Mouse (Mus musculus): ENCODE results near the gene Serbp1. TPM values are rescaled to one million over a fixed set of nuclear protein-coding genes. Genes with fewer than 3 reads are reported as not detected.

Serbp1 gene
- polyA plus RNA-seq, 1 experiment from 2014 or later = 310 TPM

- no peak overlapping the region for H3K4me2 ChIP-seq
- no peaks in the 10 kb centered on the region for H3K27me3 ChIP-seq
- no peak overlapping the region for H3K4me3 ChIP-seq
- no peaks in the 10 kb centered on the region for H3K36me3 ChIP-seq
- no peak for ATAC-seq (ENCODE audit: low FRiP score)
- 92% methylated on average over 3 of the region's 3 CpGs for WGBS
- no peaks in the 10 kb centered on the region for H3K4me1 ChIP-seq (replicated peaks)
- no peaks in the 10 kb centered on the region for H3K9me3 ChIP-seq
- H3K9ac ChIP-seq = no peak overlapping the region
- no peak overlapping the region for H3K27ac ChIP-seq
Measured at GRCm38 (mm10) chr6:67241263-67241662, 3.3 kb downstream of the Serbp1 start.

GRCm38 (mm10) chr6:67243765-67244420, 5.9 kb downstream of the Serbp1 start:
- no peak for ATAC-seq (ENCODE audit: low FRiP score)
- no peaks in the 10 kb centered on the region for H3K4me1 ChIP-seq (replicated peaks)
- no peaks in the 10 kb centered on the region for H3K36me3 ChIP-seq
- H3K27me3 ChIP-seq = no peaks in the 10 kb centered on the region
- H3K27ac ChIP-seq = no peak overlapping the region
- no peak overlapping the region for H3K4me2 ChIP-seq
- 97% methylated on average over 7 of the region's 7 CpGs for WGBS
- H3K4me3 ChIP-seq = no peak overlapping the region
- H3K9me3 ChIP-seq = no peaks in the 10 kb centered on the region
- H3K9ac ChIP-seq = no peak overlapping the region

- Histone ChIP-seq H3K9ac (no peak overlapping the region), H3K27me3 (no peaks in the 10 kb centered on the region), H3K27ac (no peak overlapping the region), H3K9me3 (no peaks in the 10 kb centered on the region), H3K4me3 (no peak overlapping the region), H3K4me2 (no peak overlapping the region), H3K4me1 (replicated peaks) (no peaks in the 10 kb centered on the region), H3K36me3 (no peaks in the 10 kb centered on the region)
- ATAC-seq (ENCODE audit: low FRiP score) = no peak
- WGBS = 86% methylated on average over 5 of the region's 5 CpGs
Measured at GRCm38 (mm10) chr6:67244451-67244850, 6.5 kb downstream of the Serbp1 start.

- no peaks in the 10 kb centered on the region for H3K27me3 ChIP-seq
- H3K9me3 ChIP-seq = no peaks in the 10 kb centered on the region
- ATAC-seq (ENCODE audit: low FRiP score) = no peak
- no peaks in the 10 kb centered on the region for H3K4me1 ChIP-seq (replicated peaks)
- no peak overlapping the region for H3K4me2 ChIP-seq
- H3K27ac ChIP-seq = no peak overlapping the region
- H3K4me3 ChIP-seq = no peak overlapping the region
- 89% methylated on average over 4 of the region's 4 CpGs for WGBS
- H3K36me3 ChIP-seq = no peaks in the 10 kb centered on the region
- no peak overlapping the region for H3K9ac ChIP-seq
Measured at GRCm38 (mm10) chr6:67251095-67251494, 13.1 kb downstream of the Serbp1 start.

GRCm38 (mm10) chr6:67264935-67265334, 27.0 kb downstream of the Serbp1 start:
- no peak for ATAC-seq (ENCODE audit: low FRiP score)
- Histone ChIP-seq H3K27me3 (0 out of 2 replicates have a peak, but pooled peaks cover 3% of the 10 kb centered on the region), H3K4me2 (no peak overlapping the region), H3K4me1 (replicated peaks) (peaks cover 12% of the 10 kb centered on the region), H3K9me3 (no peaks in the 10 kb centered on the region), H3K4me3 (no peak overlapping the region), H3K9ac (no peak overlapping the region), H3K36me3 (no peaks in the 10 kb centered on the region), H3K27ac (no peak overlapping the region)
- 94% methylated on average over 7 of the region's 7 CpGs for WGBS

GRCm38 (mm10) chr6:67266159-67266657, 28.2 kb downstream of the Serbp1 start:
- Histone ChIP-seq H3K9ac (peak overlapping the region; percentile 67), H3K27me3 (0 out of 2 replicates have a peak, but pooled peaks cover 3% of the 10 kb centered on the region), H3K36me3 (no peaks in the 10 kb centered on the region), H3K4me3 (peak overlapping the region; percentile 100), H3K4me1 (replicated peaks) (peaks cover 17% of the 10 kb centered on the region), H3K9me3 (no peaks in the 10 kb centered on the region), H3K4me2 (peak overlapping the region; percentile 73), H3K27ac (peak overlapping the region; percentile 44; the same call in 1 of the 2 replicates)
- under 1% methylated on average over 23 of the region's 23 CpGs for WGBS
- peak; percentile 77 for ATAC-seq (ENCODE audit: low FRiP score)

GRCm38 (mm10) chr6:67266664-67267407, 28.9 kb downstream of the Serbp1 start:
- under 1% methylated on average over 67 of the region's 68 CpGs for WGBS
- Histone ChIP-seq H3K27me3 (0 out of 2 replicates have a peak, but pooled peaks cover 3% of the 10 kb centered on the region), H3K4me3 (peak overlapping the region; percentile 100), H3K36me3 (0 out of 2 replicates have a peak, but pooled peaks cover 2% of the 10 kb centered on the region), H3K9ac (peak overlapping the region; percentile 98), H3K9me3 (no peaks in the 10 kb centered on the region), H3K27ac (peak overlapping the region; percentile 94), H3K4me2 (peak overlapping the region; percentile 74), H3K4me1 (replicated peaks) (peaks cover 17% of the 10 kb centered on the region)
- ATAC-seq (ENCODE audit: low FRiP score) = peak; percentile 100

GRCm38 (mm10) chr6:67267408-67268244, 29.6 kb downstream of the Serbp1 start:
- peak; percentile 63 for ATAC-seq (ENCODE audit: low FRiP score)
- Histone ChIP-seq H3K4me2 (peak overlapping the region; percentile 74), H3K4me1 (replicated peaks) (peaks cover 17% of the 10 kb centered on the region), H3K27me3 (0 out of 2 replicates have a peak, but pooled peaks cover 3% of the 10 kb centered on the region), H3K36me3 (peaks cover 2% of the 10 kb centered on the region; the same call in 1 of the 2 replicates), H3K4me3 (peak overlapping the region; percentile 100), H3K9ac (peak overlapping the region; percentile 98), H3K9me3 (no peaks in the 10 kb centered on the region), H3K27ac (peak overlapping the region; percentile 94)
- WGBS = under 1% methylated on average over 61 of the region's 65 CpGs

GRCm38 (mm10) chr6:67268245-67268612, 30.3 kb downstream of the Serbp1 start:
- Histone ChIP-seq H3K4me2 (peak overlapping the region; percentile 74), H3K27me3 (0 out of 2 replicates have a peak, but pooled peaks cover 3% of the 10 kb centered on the region), H3K4me1 (replicated peaks) (peaks cover 17% of the 10 kb centered on the region), H3K9me3 (no peaks in the 10 kb centered on the region), H3K9ac (peak overlapping the region; percentile 98), H3K4me3 (peak overlapping the region; percentile 100), H3K36me3 (peaks cover 6% of the 10 kb centered on the region), H3K27ac (no peak overlapping the region)
- ATAC-seq (ENCODE audit: low FRiP score) = no peak
- WGBS = 0% methylated on average over 2 of the region's 2 CpGs

- Histone ChIP-seq H3K27ac (no peak overlapping the region), H3K36me3 (peaks cover 10% of the 10 kb centered on the region), H3K4me3 (peak overlapping the region; percentile 28), H3K4me2 (peak overlapping the region; percentile 74), H3K27me3 (0 out of 2 replicates have a peak, but pooled peaks cover 3% of the 10 kb centered on the region), H3K9me3 (no peaks in the 10 kb centered on the region), H3K9ac (no peak overlapping the region), H3K4me1 (replicated peaks) (peaks cover 17% of the 10 kb centered on the region)
- no peak for ATAC-seq (ENCODE audit: low FRiP score)
- 18% methylated on average over 1 of the region's 1 CpGs for WGBS
Measured at GRCm38 (mm10) chr6:67268983-67269382, 31.0 kb downstream of the Serbp1 start.

GRCm38 (mm10) chr6:67269459-67269858, 31.5 kb downstream of the Serbp1 start:
- WGBS = 55% methylated on average over 2 of the region's 2 CpGs
- H3K27ac ChIP-seq = no peak overlapping the region

More at GRCm38 (mm10) chr6:67269459-67269858, 31.5 kb downstream of the Serbp1 start:
- Histone ChIP-seq H3K4me3 (peak overlapping the region; percentile 28), H3K4me2 (peak overlapping the region; percentile 74), H3K9ac (no peak overlapping the region), H3K4me1 (replicated peaks) (peaks cover 17% of the 10 kb centered on the region), H3K9me3 (no peaks in the 10 kb centered on the region), H3K27me3 (0 out of 2 replicates have a peak, but pooled peaks cover 3% of the 10 kb centered on the region), H3K36me3 (peaks cover 15% of the 10 kb centered on the region)
- no peak for ATAC-seq (ENCODE audit: low FRiP score)

Measured in hindbrain, embryonic 13.5 days (tissue).